Mouse (Mus musculus) limb, embryonic 13.5 days (tissue): ENCODE measurements around the gene Gpr158. TPM values are rescaled to one million over a fixed set of nuclear protein-coding genes. Genes with fewer than 3 reads are reported as not detected.

Source experiments
- ATAC-seq: fragments of 200-750 bp; cut with Nextera tagmentation; 2 replicates; pipeline ENCODE4 v1.8.0; 2017; ENCODE audit warnings: low read depth, moderate number of reproducible peaks, moderate TSS enrichment; ENCODE audit not compliant: low FRiP score
- H3K27ac ChIP-seq: fragments of 300-500 bp; sonication (generic); 2 replicates; pipeline ENCODE4 v1.5.1; 2015; ENCODE audit warnings: inconsistent platforms, mild to moderate bottlenecking, moderate library complexity
- H3K27me3 ChIP-seq: fragments of 300-500 bp; sonication (generic); 2 replicates; pipeline ENCODE4 v1.6.1; 2015; ENCODE audit warnings: mild to moderate bottlenecking, inconsistent platforms
- H3K36me3 ChIP-seq: fragments of 300-500 bp; sonication (generic); 2 replicates; pipeline ENCODE4 v1.6.1; 2015; ENCODE audit warnings: inconsistent platforms, mild to moderate bottlenecking, moderate library complexity
- H3K4me1 ChIP-seq: fragments of 300-500 bp; sonication (generic); 2 replicates; pipeline ENCODE4 v1.6.1; 2015; ENCODE audit warnings: inconsistent platforms
- H3K4me2 ChIP-seq: fragments of 300-500 bp; sonication (generic); replicated peaks from 2 replicates; pipeline ENCODE4 v1.6.1; 2015; ENCODE audit warnings: inconsistent platforms, mild to moderate bottlenecking, moderate library complexity
- H3K4me3 ChIP-seq: fragments of 300-500 bp; sonication (generic); 2 replicates; pipeline ENCODE4 v1.5.1; 2015; ENCODE audit warnings: moderate library complexity, mild to moderate bottlenecking, inconsistent platforms
- H3K9ac ChIP-seq: fragments of 300-500 bp; sonication (generic); 2 replicates; pipeline ENCODE4 v1.6.1; 2015; ENCODE audit warnings: mild to moderate bottlenecking, inconsistent platforms
- H3K9me3 ChIP-seq: fragments of 300-500 bp; sonication (generic); 2 replicates; pipeline ENCODE4 v1.6.1; 2016; ENCODE audit warnings: inconsistent platforms
- WGBS: fragments of 180-500 bp; shearing (Covaris S2); methylation state at CpG from one replicate; pipeline ENCODE4 v1.1.7; 2015; 5-methylcytosine and 5-hydroxymethylcytosine counted together
- polyA plus RNA-seq: library from polyadenylated mRNA; unstranded; fragments of >200 nt; fragmentation: Nextera tagmentation; extraction: Ambion mirVana; gene quantifications from 2 replicates; pipeline ENCODE4 v1.2.1, GENCODE M21; 2015

Gene Gpr158
- polyA plus RNA-seq, 1 experiment from 2014 or later, result 0.01 TPM

- H3K36me3 ChIP-seq, result no peaks in the 10 kb centered on the region
- H3K4me2 ChIP-seq, result no peak overlapping the region
- no peak overlapping the region for H3K4me3 ChIP-seq
- ATAC-seq, result no peak
- H3K9me3 ChIP-seq, result no peaks in the 10 kb centered on the region
- H3K9ac ChIP-seq, result no peak overlapping the region
- no peaks in the 10 kb centered on the region for H3K4me1 ChIP-seq
- 87% methylated on average over 4 of the region's 4 CpGs for WGBS
- no peak overlapping the region for H3K27ac ChIP-seq
- H3K27me3 ChIP-seq, result no peaks in the 10 kb centered on the region
Observed at GRCm38 (mm10) chr2:21676084-21676838, 308.9 kb downstream of the Gpr158 start.

GRCm38 (mm10) chr2:21676839-21677123 is 309.4 kb downstream of the Gpr158 start:
- Histone ChIP-seq H3K4me2 (no peak overlapping the region), H3K4me3 (no peak overlapping the region), H3K36me3 (no peaks in the 10 kb centered on the region), H3K4me1 (no peaks in the 10 kb centered on the region), H3K9ac (no peak overlapping the region), H3K9me3 (no peaks in the 10 kb centered on the region), H3K27ac (no peak overlapping the region), H3K27me3 (no peaks in the 10 kb centered on the region)
- WGBS, result 84% methylated on average over 2 of the region's 2 CpGs
- no peak for ATAC-seq

- Histone ChIP-seq H3K27ac (no peak overlapping the region), H3K9me3 (no peaks in the 10 kb centered on the region), H3K4me1 (no peaks in the 10 kb centered on the region), H3K36me3 (no peaks in the 10 kb centered on the region), H3K4me3 (no peak overlapping the region), H3K9ac (no peak overlapping the region), H3K27me3 (no peaks in the 10 kb centered on the region), H3K4me2 (no peak overlapping the region)
- no peak for ATAC-seq
- WGBS, result 80% methylated on average over 1 of the region's 1 CpGs
Observed at GRCm38 (mm10) chr2:21680735-21681270, 313.5 kb downstream of the Gpr158 start.

DNA sequence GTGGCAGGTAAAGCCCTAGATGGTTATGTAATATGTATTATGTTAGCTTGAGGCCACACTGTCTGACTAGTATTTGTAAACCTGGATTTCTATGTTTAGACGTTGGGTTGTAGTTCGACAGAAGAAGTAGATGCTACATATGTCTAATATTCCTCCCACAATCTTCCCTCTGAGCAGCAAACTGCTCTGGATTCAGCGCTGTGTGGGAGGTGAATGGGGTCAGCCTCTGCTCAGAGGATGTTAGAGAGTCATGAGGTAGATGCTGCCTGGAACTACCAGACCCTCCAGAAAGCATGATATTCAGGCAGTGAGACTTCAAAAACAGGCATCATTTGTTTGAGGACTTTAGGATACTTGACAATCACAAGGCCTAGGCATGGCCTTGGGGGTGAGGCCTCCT is 317.4 kb downstream of the Gpr158 start:
- ATAC-seq, result no peak
- Histone ChIP-seq H3K4me2 (no peak overlapping the region), H3K9me3 (no peaks in the 10 kb centered on the region), H3K9ac (no peak overlapping the region), H3K36me3 (no peaks in the 10 kb centered on the region), H3K4me1 (no peaks in the 10 kb centered on the region), H3K4me3 (no peak overlapping the region), H3K27ac (no peak overlapping the region), H3K27me3 (no peaks in the 10 kb centered on the region)
- WGBS, result 86% methylated on average over 3 of the region's 3 CpGs

DNA sequence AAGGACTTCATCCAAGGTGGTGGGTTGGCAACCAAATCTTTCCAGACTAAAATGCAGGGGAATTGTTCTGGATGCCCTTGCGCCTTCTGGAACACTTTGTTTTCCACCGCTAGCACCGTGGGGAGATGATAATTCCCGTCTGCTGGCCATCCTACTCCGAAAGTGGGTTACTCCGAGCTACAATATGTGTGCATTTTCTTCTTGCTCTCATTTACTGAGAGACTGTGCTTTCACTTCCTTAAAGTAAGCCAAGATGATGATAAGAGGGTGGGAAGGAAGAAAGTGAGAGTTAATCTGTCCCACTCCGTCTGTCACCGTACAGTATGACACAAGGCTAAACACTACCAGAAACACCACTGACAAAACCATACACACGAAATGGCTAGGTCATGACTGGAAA is 325.8 kb downstream of the Gpr158 start:
- no peak for ATAC-seq
- no peaks in the 10 kb centered on the region for H3K27me3 ChIP-seq
- no peaks in the 10 kb centered on the region for H3K4me1 ChIP-seq
- H3K36me3 ChIP-seq, result no peaks in the 10 kb centered on the region
- H3K4me2 ChIP-seq, result no peak overlapping the region
- H3K27ac ChIP-seq, result no peak overlapping the region
- no peak overlapping the region for H3K9ac ChIP-seq
- 89% methylated on average over 9 of the region's 9 CpGs for WGBS
- H3K4me3 ChIP-seq, result no peak overlapping the region
- H3K9me3 ChIP-seq, result no peaks in the 10 kb centered on the region

DNA sequence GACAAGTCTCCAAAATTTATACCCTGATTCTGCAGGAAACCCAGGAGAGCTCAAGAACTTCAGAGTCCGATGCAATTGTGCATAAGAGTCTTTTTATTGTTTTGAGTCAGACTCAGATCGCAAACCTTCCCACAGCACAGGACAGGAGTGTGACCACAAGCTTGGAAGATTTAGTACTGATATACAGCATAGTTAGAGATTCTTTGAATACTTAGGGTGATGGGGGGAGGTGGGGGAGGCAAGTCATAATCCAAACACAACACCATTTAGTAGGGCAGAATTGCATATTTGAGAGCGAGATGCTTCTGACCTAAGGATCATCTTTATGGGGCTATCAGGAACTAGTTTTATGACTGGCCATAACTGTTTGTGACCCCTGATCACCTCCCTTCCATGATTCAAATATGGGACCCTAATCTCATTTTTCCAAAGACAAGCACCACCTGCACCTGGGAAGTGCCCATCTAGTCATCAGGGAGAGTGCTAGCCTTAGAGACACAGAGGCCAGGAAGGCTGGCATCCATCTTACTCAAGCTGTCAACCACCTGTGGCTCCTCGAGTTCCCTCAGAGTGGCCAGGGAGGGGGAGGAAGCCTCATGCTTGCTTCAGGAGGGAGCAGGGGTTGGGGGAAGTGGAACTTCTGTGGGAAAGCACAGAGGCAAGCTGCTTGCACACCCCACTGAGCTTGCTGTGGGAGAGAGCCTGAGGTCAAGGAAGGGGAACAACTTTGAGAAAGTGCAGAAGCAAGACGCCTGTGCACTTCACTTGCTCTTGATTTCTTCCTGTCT is 326.7 kb downstream of the Gpr158 start:
- Histone ChIP-seq H3K27me3 (no peaks in the 10 kb centered on the region), H3K9me3 (no peaks in the 10 kb centered on the region), H3K36me3 (no peaks in the 10 kb centered on the region), H3K27ac (no peak overlapping the region), H3K4me3 (no peak overlapping the region), H3K4me2 (no peak overlapping the region), H3K4me1 (no peaks in the 10 kb centered on the region), H3K9ac (no peak overlapping the region)
- 53% methylated on average over 5 of the region's 5 CpGs for WGBS
- no peak for ATAC-seq

DNA sequence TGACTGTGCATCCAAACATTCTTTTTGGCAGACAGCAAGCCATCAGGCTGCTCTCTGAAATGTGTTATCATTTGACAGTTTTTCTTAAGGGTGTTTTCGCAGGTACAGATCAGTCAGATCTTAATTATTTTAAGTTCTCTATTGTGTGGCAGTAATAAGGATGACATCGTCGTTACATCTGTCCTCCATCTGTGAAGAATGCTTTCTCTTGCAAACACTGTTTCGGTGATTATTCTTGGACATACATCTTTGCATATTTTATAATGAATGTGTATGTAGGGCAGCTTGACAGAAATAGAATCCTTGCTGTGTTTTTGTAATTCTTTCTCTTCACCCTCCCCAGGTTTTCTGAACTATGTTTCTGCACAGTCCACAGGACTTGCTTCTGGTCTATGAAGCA is 360.7 kb downstream of the Gpr158 start:
- 86% methylated on average over 4 of the region's 4 CpGs for WGBS
- Histone ChIP-seq H3K4me1 (no peaks in the 10 kb centered on the region), H3K4me3 (no peak overlapping the region), H3K27ac (no peak overlapping the region), H3K9me3 (no peaks in the 10 kb centered on the region), H3K4me2 (no peak overlapping the region), H3K9ac (no peak overlapping the region), H3K27me3 (no peaks in the 10 kb centered on the region), H3K36me3 (no peaks in the 10 kb centered on the region)
- no peak for ATAC-seq

GRCm38 (mm10) chr2:21783721-21784120 is 416.4 kb downstream of the Gpr158 start:
- Histone ChIP-seq H3K36me3 (no peaks in the 10 kb centered on the region), H3K4me2 (no peak overlapping the region), H3K4me3 (no peak overlapping the region), H3K27ac (no peak overlapping the region), H3K27me3 (no peaks in the 10 kb centered on the region), H3K4me1 (no peaks in the 10 kb centered on the region), H3K9me3 (no peaks in the 10 kb centered on the region), H3K9ac (no peak overlapping the region)
- 87% methylated on average over 2 of the region's 2 CpGs for WGBS
- ATAC-seq, result no peak

- no peak for ATAC-seq
- 77% methylated on average over 2 of the region's 2 CpGs for WGBS
- Histone ChIP-seq H3K9ac (no peak overlapping the region), H3K4me2 (no peak overlapping the region), H3K27ac (no peak overlapping the region), H3K9me3 (no peaks in the 10 kb centered on the region), H3K4me1 (no peaks in the 10 kb centered on the region), H3K27me3 (no peaks in the 10 kb centered on the region), H3K36me3 (no peaks in the 10 kb centered on the region), H3K4me3 (no peak overlapping the region)
Observed at GRCm38 (mm10) chr2:21793156-21793555, 425.8 kb downstream of the Gpr158 start.

DNA sequence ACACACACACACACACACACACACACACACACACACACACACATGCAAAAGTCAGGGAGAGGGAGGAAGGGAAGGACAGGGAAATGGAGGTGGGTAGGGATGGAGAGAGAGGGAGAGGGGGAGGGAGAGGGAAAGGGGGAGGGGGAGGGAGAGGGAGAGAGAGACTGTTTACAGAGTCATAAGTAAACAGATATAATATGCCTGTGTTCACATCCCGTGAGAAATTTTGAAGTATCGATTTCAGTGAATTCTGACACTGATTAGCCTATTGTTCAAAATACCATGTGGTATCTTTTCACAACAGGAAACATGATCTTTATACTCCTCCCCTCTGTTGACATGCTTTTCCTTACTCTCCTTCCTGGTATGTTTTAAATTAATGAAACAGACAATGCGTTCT is 432.3 kb downstream of the Gpr158 start:
- Histone ChIP-seq H3K4me2 (no peak overlapping the region), H3K27ac (no peak overlapping the region), H3K9me3 (no peaks in the 10 kb centered on the region), H3K27me3 (no peaks in the 10 kb centered on the region), H3K36me3 (no peaks in the 10 kb centered on the region), H3K9ac (no peak overlapping the region), H3K4me3 (no peak overlapping the region), H3K4me1 (no peaks in the 10 kb centered on the region)
- 68% methylated on average over 3 of the region's 3 CpGs for WGBS
- ATAC-seq, result no peak

DNA sequence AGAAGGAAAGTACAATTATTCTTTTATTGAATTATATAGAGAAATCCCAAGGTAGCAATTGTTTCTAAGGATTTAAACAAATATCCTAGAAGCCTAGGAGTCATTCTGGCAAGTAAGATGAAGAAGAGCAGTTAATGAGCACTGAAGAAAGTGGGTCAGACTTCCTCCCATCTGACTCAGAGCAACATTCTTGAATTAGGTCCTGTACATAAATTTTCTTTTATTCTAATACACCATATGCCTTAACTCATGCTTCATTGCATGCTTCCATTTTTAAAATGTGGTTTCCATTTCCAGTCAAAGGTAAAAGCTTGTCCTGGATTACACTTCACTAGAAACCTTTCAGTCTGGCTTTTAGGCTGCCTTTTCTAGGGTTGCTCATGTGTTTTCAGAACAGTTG is 432.7 kb downstream of the Gpr158 start:
- Histone ChIP-seq H3K27ac (no peak overlapping the region), H3K4me1 (no peaks in the 10 kb centered on the region), H3K4me3 (no peak overlapping the region), H3K27me3 (no peaks in the 10 kb centered on the region), H3K9me3 (no peaks in the 10 kb centered on the region), H3K4me2 (no peak overlapping the region), H3K36me3 (no peaks in the 10 kb centered on the region), H3K9ac (no peak overlapping the region)
- ATAC-seq, result no peak

GRCm38 (mm10) chr2:21808510-21808909 is 441.2 kb downstream of the Gpr158 start:
- Histone ChIP-seq H3K4me3 (no peak overlapping the region), H3K9me3 (no peaks in the 10 kb centered on the region), H3K27ac (no peak overlapping the region), H3K36me3 (no peaks in the 10 kb centered on the region), H3K9ac (no peak overlapping the region), H3K27me3 (no peaks in the 10 kb centered on the region), H3K4me1 (no peaks in the 10 kb centered on the region), H3K4me2 (no peak overlapping the region)
- no peak for ATAC-seq
- 67% methylated on average over 2 of the region's 2 CpGs for WGBS

GRCm38 (mm10) chr2:21810431-21810830 is 443.1 kb downstream of the Gpr158 start:
- no peak overlapping the region for H3K4me2 ChIP-seq
- no peaks in the 10 kb centered on the region for H3K36me3 ChIP-seq
- no peak overlapping the region for H3K4me3 ChIP-seq
- H3K27ac ChIP-seq, result no peak overlapping the region
- no peaks in the 10 kb centered on the region for H3K9me3 ChIP-seq
- H3K9ac ChIP-seq, result no peak overlapping the region
- no peaks in the 10 kb centered on the region for H3K27me3 ChIP-seq
- no peak for ATAC-seq
- no peaks in the 10 kb centered on the region for H3K4me1 ChIP-seq
- WGBS, result 78% methylated on average over 4 of the region's 4 CpGs
